Mouse (Mus musculus) frontal cortex, adult (tissue): ENCODE data around the gene Ube2q2.
"Not testable (repeated sequence)": the region's sequence is repeated elsewhere in the genome, so short reads cannot be mapped to it uniquely, and the experiment has no call there.

Source experiments
- ATAC-seq: cut with Nextera tagmentation; 2 replicates; pipeline ENCODE4 v1.9.2; 2017; ENCODE audit warnings: mild to moderate bottlenecking, moderate library complexity, mixed read lengths; ENCODE audit not compliant: low TSS enrichment

Ube2q2 gene

DNA sequence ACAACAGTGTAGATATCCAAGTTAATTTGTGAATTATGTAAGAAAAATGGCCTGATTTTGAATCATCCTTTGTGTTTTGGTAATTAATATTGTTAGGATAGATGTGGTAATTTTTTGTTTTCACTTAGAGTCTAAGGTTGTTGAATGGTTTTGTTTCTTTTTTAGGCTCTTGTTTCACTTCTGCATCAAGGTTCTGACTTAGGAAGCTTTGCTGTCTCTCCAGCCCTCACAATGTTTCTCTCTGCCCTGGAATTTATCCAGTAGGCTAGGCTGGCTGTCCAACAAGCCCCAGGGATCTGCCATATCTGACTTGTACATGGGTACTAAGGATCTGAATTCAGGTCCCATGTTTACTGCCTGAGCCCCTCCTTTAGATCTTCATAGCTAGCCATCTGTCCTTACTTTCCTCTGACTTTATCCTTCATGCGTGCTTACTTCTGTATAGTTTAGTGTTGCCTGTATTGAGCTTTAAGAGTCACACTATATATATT is 23.6 kb downstream of the Ube2q2 start:
- ATAC-seq, result no peak

DNA sequence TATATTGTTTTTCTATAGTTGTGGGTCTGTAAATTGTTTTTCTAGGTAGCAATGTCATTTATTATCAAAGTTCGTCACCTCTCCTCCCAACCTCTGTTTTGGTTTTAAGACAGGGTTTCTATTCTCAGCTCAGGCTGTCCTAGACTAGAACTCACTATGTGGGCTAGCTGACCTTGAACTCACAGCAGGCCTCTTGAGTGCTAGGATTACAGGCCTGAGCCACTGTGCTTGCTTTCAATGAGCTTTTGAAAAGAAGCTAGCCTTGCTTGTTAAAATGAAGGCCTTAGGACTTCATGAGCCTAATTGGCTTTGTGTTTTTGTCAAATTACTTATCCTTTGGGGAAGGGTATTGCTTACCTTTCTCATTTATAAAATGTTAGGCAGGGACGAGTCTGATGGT is 25.6 kb downstream of the Ube2q2 start:
- ATAC-seq, result no peak

DNA sequence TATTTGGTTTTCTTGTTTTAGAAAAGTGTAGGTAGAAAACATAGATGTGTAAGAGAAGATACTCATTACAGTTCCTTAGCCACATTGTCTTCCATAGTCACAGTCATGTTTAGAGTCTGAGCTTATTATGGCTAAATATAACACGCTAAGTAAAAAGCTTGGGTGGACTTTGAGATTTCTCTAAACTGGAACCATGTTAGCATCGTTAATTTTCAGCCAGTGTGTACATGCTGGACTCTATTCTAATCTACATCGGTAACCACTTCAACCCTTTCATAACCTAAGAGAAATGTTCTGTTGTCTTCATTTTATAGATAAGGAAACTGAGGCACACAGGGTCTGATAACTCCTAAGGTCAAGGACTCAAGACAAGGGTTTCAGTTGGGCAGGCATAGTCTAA is 47.2 kb downstream of the Ube2q2 start:
- no peak for ATAC-seq

DNA sequence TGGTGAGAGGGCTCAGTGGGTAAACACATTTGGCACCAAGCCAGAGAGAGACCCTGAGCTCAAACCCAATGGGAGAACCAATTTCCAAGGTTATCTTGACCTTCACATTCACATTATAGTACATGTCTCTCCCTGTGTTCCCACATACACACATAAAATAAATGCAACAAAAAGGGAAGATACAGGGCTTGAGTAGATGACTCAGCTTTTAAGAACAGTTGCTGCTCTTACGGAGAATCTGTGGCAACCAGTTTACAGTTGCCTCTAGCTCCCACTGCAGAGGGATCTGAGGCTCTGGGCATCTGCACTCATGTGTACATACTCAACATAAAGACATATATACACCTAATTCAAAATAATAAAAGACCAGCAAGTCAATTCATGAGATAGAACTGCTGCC is 49.6 kb downstream of the Ube2q2 start:
- peak; percentile 53; the same call in 1 of the 2 replicates for ATAC-seq

DNA sequence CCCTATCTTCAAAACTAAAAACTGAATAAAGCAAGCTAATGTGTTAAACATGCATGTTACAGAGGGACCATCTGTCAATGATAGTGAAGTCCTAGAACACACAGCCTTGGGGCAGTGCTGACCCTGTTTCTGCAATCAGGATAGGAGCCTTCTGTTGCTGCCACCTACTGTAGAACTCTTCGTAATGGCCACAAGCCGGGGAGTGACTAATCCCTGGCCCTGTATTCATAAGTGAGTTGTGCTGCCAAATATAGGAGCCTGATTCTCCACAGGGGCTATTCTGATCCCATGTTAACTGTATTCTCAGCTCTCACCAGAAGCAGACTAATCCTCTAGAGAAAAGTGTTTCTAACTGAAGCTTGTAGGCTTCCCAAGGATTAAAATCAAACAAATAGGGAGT is 50.7 kb downstream of the Ube2q2 start:
- peak; percentile 96 for ATAC-seq

DNA sequence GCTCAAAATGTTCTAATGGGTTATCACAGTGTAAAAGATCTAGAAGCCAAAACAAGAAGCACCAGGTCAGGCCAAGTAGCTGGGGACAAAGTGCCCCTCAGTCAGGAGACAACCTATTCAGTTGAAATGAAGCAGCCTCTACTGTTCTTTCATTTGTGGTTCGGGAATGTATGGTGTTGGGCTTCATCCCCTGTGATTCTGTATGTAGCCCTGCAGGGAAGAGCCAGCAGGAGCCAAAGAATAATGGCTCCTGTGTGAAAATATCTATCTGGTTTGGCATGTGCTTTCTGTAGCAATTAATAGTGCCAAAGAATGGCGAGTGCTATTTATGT is 59.8 kb downstream of the Ube2q2 start:
- ATAC-seq, result peak; percentile 25; the same call in 1 of the 2 replicates

DNA sequence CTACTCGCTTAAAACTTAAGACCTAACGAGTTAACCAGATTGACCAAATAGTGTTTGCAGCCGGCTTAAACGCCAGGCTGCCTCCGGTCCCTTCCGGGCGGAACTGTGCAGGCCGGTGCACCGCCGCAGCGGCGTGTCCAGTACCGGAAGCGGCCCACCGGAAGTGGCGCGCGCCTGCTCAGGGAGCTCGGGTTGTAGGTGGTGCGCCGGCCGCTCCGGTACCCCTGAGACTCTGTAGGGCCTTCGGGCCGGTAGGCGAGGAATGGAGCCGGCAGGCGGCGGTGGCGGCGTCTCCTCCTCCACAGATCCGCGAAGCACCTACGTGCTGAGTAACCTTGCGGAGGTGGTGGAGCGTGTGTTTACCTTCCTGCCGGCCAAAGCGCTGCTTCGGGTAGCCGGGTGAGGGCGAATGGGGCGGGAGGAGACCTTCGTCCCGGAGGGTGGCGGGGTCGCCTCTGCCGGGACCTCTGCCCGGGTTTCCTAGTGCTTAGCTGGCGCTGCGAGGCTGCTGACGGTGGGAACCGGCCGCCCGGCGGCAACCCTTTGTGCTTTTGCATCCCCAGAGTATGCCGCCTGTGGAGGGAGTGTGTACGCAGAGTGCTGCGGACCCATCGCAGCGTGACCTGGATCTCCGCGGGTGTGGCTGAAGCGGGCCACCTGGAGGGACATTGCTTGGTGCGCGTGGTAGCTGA is 60.3 kb downstream of the Ube2q2 start, which contains the start of gene Fbxo22:
TSS of gene Fbxo22 (plus strand) at position 136 of the 692 bp plus-strand sequence.
- ATAC-seq, result peak; percentile 97

DNA sequence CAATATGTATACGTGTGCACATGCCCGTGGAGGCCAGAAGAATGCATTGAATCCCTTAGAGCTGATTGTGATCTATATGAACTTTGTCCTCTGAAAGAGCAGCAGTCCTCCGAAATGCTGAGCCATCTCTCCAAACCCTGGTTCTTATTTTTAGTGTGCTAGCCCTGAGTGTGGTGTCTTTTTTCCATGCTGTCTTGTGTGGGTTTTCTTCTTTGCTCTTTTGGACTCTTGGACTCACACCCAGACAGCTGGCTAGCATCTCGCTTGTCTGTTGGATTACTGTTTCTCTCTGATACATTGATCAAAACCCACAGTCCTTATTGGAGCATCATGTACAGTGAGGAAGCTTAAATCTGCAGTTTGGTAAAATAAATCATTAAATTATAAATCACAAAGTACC is 63.0 kb downstream of the Ube2q2 start:
- no peak for ATAC-seq

DNA sequence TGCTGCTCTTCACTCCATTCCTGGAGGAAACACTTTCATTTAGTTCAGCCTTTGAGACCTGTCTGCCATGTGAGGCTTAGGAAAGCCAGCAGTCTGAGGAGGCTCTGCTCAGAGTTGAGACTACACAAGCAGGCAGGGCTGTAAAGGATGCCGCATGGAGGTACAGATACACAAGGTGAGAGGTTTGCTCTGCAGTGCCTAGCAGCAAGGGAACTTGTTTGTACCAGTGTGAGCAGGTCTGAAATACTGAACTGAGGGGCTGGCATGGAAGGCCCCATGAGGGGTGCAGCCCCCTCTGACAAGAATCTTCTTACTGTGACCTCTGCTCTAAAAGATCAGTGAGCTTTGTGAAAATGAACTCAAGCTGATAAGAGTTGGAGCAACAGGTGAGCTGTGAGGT is 64.7 kb downstream of the Ube2q2 start:
- ATAC-seq, result no peak

DNA sequence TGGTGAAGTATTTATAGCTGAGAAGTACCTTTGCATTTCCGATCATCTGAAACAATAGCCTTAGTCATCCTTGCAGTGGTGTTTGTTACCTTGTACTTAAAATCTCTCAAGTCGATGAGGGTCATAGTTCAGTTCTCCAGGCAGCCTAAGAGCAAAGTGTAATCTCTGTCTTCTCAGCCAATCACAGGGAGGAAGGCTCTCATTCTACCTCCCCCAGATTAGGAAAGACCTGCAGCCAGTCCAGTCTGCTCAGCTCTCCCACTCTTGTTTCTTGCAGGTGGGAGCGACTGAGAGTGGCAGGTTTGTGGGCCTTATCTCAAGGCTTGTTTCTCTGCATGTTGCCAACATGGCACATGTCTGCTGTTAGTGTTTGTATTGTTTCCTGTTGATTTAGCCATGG is 66.4 kb downstream of the Ube2q2 start:
- no peak for ATAC-seq

DNA sequence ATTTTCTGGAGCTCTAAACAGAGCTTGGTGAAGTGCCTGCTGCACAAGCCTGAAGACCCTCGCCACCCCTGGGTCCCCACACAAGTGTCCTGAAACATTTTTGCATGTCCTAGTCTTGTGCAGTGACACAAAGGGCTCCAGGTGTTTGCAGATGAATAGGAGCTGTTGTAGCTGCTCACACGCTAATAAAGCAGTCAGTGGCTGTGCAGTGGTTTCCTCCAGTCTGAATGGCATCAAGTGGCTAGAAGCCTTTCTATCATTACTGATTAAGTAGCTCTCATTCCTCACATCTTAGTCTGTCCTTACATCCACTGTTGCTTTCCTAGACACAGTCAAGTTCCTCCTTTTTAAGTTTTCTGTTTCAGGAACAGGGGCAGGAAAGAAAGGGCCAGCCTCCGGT is 67.0 kb downstream of the Ube2q2 start:
- no peak for ATAC-seq

DNA sequence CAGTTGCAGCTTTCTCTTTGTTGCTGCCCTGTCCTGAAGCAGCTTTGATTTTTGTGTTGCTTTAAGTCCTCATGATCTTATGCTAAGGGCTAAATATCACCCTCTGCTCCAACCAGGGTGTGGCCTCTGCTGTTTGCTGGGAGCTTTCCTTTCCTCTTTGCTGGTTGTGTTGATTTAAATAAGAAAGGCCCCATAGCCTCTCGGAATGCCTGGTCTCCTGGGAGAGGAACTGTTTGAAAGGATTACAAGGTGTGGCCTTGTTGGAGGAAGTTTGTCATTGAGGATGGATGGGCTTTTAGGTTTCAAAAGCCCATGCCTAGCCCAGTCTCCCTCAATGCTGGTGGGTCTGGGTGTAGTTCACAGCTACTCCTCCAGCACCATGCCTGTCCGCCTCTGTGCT is 67.4 kb downstream of the Ube2q2 start:
- ATAC-seq, result no peak

DNA sequence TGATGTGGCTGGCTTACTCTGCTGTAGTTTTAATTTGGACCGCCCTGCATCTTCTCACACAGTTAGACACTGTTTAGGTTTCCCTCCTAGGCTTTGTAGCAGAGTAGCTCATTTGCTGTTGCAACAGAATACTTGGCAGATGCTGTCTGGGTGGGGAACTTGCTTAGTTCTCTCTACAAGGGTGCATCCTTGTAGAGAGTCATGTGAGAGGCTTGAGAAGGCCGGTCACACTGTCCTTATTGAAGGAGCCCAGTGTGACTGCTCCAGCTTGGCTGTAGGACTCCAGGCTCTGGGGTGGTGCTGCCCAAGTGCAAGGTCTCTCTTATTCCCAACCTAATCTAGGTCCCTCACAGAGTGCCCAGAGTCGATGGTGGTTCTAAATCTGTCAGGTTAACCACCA is 68.7 kb downstream of the Ube2q2 start:
- ATAC-seq, result no peak

DNA sequence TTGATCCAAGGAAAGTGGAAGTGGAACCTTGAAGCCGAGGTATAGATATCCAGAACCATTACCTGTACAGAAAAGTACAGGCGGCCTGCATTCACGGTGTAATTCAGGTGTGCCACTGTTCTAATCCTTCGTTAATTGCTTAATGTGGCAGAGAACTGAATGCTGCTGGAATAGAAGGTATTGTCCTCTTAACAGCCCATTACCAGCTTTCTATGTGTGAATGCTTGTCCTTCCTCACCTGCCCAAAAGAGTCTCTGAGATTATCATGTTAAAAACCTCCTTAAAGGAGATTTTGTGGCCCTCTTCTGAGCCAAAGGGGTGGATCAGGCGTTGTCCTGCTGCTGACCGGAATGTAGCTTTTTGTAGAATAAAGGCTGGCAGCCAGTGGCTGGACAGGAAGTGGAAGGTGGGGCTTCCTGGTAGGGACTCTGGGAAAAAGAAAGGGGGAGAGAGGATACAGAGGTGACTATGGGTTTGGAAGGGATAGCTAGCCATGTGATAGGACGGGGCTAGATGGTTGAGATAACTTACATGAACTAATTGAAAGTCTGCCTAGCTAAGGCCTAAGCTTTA is 76.6 kb downstream of the Ube2q2 start:
- ATAC-seq, result no peak

DNA sequence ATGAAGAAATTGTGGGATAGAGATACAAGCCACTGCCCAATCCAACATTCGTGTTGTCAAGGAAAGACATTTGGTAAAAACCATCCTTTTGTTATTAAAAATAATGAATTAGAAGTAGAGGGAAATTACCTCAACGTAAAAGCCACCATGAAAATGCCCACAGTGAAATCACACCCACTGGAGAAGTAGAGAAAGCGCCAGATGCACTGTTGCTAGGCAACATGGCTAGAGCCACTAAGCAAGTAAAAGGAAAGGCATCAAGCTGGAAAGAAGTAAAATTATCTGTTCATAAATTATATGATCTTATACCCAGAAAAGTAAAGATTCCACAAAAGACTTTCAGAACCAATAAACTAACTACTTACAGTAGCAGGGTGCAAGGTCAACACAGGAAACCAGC is 77.6 kb downstream of the Ube2q2 start:
- ATAC-seq, result peak; percentile 88

DNA sequence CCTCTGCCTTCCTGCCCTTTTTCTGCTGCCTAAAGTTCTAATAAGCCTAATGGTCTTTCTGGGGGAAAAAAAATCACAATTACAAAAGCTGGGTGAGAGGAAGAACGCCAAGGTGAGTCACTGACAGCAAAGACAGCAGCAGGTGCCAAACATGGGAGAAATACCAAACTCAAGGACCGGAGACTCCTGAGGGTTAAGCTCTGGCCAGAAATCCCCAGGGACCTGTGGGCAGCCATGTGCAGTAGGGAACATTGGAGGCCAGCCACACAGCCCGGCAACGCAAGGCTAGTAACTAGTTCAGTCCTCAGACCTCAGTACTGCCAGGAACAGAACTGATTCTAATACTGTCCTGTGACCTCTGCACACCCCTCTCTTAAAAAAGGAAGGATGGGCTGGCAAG is 79.5 kb downstream of the Ube2q2 start:
- ATAC-seq, result no peak

DNA sequence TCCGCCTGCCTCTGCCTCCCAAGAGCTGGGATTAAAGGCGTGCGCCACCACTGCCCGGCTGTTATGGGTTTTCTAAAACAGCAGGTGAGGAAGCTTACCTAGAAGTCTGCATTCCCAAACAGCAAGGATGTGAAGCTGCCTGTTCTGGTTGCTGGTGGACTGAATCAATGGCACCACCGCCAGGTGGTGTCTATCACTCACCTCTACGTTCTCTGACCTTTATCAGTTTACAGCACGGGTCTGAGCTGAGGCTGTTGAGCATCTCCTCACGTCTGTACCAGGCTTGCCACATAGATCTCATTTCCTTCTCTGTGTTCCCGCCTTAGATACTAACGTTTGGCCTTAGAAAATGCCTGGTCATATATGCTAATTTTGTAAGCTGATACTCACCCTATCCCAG is 80.4 kb downstream of the Ube2q2 start:
- ATAC-seq, result no peak

DNA sequence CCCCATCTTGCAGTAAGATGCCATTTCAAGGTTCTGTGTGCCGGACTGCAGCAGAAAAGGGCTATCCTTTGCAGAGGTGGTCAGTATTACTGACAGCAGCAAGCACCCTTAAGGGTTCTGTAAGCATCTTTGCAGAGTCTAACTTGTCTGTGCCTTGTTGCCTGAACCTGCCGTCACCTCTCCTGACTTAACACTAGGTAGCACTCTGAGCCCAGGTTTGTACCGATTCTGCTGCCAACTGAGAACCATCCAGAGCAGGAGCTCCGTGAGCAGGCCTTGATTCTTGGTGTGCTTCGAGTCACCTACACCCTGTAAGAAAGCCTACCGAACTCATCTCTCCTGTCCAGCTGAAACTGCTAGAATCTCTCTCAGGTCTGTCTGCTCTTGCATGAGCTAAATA is 82.9 kb downstream of the Ube2q2 start:
- 0 out of 2 replicates have a peak, but pooled peaks have one; percentile 44 for ATAC-seq

DNA sequence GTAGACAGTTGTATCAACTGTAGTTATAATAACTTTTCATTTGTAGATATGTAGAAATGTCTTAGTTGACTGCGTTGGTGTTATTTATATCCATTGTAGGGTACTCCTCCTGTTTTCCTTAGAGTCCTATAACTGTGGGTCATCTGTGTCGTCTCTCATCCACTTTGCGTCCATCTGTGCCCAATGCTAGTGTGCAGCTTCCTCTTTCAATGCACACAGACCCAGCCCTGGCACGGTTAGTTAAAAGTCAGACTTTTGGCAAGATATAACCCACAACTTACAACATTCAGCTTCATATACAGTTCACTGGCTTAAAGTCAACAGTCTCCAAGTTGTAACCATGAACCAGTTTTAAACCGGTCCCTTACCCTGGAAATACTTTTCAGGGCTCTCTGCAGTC is 83.5 kb downstream of the Ube2q2 start:
- ATAC-seq, result no peak

DNA sequence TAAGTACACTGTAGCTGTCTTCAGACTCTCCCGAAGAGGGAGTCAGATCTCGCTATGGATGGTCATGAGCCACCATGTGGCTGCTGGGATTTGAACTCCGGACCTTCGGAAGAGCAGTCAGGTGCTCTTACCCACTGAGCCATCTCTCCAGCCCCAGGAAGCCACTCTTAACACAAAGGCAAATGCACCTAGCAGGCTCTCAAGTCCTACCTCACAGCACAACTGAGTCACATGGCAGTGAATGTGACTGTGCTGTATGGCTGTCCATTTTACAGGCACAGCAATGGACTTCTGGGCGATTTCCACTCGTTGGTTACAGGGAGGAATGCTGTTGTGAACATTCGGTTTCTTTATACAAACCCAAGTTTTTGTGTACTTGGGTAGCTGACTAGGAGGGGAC is 83.9 kb downstream of the Ube2q2 start:
- ATAC-seq, result no peak

DNA sequence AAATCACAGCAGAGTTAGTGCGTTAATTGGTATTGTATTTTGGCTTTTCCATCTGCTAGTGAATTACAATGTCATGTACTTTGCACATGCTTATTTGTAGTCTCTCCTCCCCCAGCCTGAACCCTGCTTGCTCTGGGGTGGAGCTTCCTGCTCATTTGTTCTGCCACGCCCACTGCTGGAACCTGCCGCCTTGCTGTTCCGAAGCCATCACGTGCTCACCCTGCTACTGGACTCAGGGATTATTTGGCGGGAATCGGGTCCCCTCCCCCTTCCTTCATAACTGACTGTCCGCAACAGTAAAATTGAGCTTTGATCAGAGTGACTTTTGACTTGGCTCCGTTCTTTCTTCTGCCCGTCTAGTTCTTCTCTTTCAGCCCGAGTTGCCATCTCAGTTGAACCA is 84.4 kb downstream of the Ube2q2 start:
- not testable (repeated sequence) for ATAC-seq

DNA sequence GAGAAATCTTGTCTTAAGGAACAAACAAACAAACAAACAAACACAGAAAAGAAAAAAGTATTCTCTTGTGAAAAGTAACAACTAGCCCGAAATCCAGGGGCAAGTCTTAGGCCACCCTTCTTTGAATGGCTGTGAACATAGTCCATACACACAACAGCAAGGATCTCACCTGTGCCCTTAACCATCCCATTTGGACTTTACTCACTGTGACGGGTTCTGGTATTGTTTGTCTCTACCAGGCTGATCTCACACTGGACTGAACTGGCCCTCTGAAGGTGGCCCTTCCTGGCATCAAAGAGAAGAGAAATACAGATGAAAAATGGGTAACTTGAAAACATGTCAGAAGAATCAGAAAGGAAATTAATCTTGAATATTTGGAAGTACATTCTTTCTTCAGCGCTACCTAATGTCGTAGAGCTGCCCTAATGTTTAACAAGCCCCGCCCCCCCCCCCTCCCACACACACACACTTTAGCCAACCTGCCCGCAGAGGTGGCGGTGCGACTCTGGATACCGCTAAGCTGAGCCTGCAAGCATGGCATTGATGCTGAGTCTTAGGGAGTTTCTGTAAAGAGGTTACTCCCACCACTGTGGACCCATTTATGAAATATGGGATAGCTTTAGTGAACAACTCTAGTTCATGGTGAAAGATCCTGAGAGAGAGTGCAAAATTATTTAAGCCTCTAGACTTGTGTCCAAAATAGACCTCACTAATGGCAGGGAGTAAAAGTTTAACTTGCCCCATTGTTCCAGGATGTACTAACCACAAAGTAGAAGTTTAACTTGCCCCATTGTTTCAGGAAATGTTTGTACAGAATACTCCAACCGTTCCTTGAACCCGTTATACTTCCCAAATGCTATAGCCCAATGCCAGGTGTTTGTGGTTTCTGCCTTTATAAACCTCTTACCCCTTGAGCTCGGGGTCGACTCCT is 87.8 kb downstream of the Ube2q2 start:
- ATAC-seq, result no peak

DNA sequence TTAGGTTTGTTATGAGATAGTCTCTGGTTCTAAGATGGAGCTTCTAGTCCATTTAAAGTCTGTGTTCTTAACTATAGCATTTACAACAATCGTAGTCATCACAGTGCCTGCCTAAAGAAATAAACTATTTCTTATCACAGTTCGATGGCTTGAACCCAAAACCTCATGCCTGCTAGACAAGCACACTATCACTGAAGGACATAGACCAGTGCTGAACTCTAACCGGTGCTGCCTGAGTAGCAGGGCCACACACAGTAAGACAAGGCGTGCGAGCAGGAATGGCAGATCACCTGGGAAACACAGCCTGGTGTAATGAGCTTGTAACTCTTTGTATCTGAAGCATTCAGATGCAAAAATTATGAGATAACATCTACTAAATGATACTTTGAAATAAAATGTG is 92.2 kb downstream of the Ube2q2 start:
- no peak for ATAC-seq
